Mouse (Mus musculus) MEL (cell line): ENCODE data around the gene Tshz2.

Experiments
- CTCF ChIP-seq, 3 experiments: IDR thresholded peaks in 2 of 3; conservative IDR thresholded peaks in 1 of 3; 2 replicates each; pipeline ENCODE4 v1.5.1; 2011 to 2012; ENCODE audit warnings: low read length in 3 of 3, low read depth in 2 of 3, mild to moderate bottlenecking in 2 of 3, improper control_type of control experiment in 1 of 3, inconsistent platforms in 1 of 3, mixed read lengths in 1 of 3, moderate library complexity in 1 of 3; ENCODE audit not compliant: control insufficient read depth in 1 of 3, insufficient read depth in 1 of 3, poor library complexity in 1 of 3, severe bottlenecking in 1 of 3
- EP300 ChIP-seq, 2 experiments: IDR thresholded peaks; 2 replicates each; pipeline ENCODE4 v1.6.1; 2011; ENCODE audit warnings: improper control_type of control experiment in 2 of 2, low read length in 2 of 2, low read depth in 1 of 2, mild to moderate bottlenecking in 1 of 2
- ETS1 ChIP-seq: IDR thresholded peaks from 2 replicates; pipeline ENCODE4 v1.6.1; 2012; ENCODE audit warnings: low read depth, mild to moderate bottlenecking, inconsistent platforms, low read length, improper control_type of control experiment, moderate library complexity
- GABPA ChIP-seq: IDR thresholded peaks from 2 replicates; pipeline ENCODE4 v1.6.1; 2012; ENCODE audit warnings: low read depth, mild to moderate bottlenecking, inconsistent platforms, low read length, improper control_type of control experiment, moderate library complexity
- JUND ChIP-seq: IDR thresholded peaks from 2 replicates; pipeline ENCODE4 v1.6.1; 2011; ENCODE audit warnings: low read depth, mild to moderate bottlenecking, improper control_type of control experiment, low read length
- MAX ChIP-seq: IDR thresholded peaks from 2 replicates; pipeline ENCODE4 v1.6.1; 2011; ENCODE audit warnings: low read length, improper control_type of control experiment
- POLR2A ChIP-seq, 2 experiments: IDR thresholded peaks; 2 replicates each; pipeline ENCODE4 v1.6.1; 2011 to 2012; ENCODE audit warnings: low read length in 2 of 2, mild to moderate bottlenecking in 2 of 2, control low read depth in 1 of 2, improper control_type of control experiment in 1 of 2, low read depth in 1 of 2, moderate library complexity in 1 of 2; ENCODE audit not compliant: control insufficient read depth in 1 of 2, insufficient read depth in 1 of 2, poor library complexity in 1 of 2
- SIN3A ChIP-seq: IDR thresholded peaks from 2 replicates; pipeline ENCODE4 v1.6.1; 2012; ENCODE audit warnings: low read length, improper control_type of control experiment, inconsistent platforms
- SMC3 ChIP-seq: IDR thresholded peaks from 2 replicates; pipeline ENCODE4 v1.6.1; 2011; ENCODE audit warnings: low read depth, low read length, improper control_type of control experiment
- TBP ChIP-seq: IDR thresholded peaks from 2 replicates; pipeline ENCODE4 v1.8.0; 2011; ENCODE audit warnings: low read depth, low read length, improper control_type of control experiment
- TCF12 ChIP-seq: IDR thresholded peaks from 2 replicates; pipeline ENCODE4 v1.6.1; 2014; ENCODE audit warnings: low read depth, mild to moderate bottlenecking, inconsistent platforms, low read length, improper control_type of control experiment, moderate library complexity

- no peak for TF ChIP-seq CTCF (IDR thresholded peaks at IDR 0.05 in 2 of 3, conservative IDR thresholded peaks at IDR 0.05 in 1 of 3; ENCODE audit: control insufficient read depth in 1 of 3, insufficient read depth in 1 of 3, low read depth in 2 of 3, low read length in 3 of 3, poor library complexity in 1 of 3, severe bottlenecking in 1 of 3)
- no peak for TF ChIP-seq EP300 (IDR thresholded peaks at IDR 0.05; ENCODE audit: low read depth in 1 of 2, low read length in 2 of 2)
- no peak for TF ChIP-seq TBP
- TF ChIP-seq POLR2A (IDR thresholded peaks at IDR 0.05; ENCODE audit: control insufficient read depth in 1 of 2, insufficient read depth in 1 of 2, low read depth in 1 of 2, low read length in 2 of 2, poor library complexity in 1 of 2): no peak
- TF ChIP-seq GABPA: no peak
- no peak for TF ChIP-seq JUND
- TF ChIP-seq SMC3: no peak
- TF ChIP-seq MAX: no peak
- no peak for TF ChIP-seq TCF12
- TF ChIP-seq ETS1: no peak
- no peak for TF ChIP-seq SIN3A
Measured at GRCm38 (mm10) chr2:169777764-169778163, 145.0 kb downstream of the Tshz2 start.
